Mouse (Mus musculus): ENCODE measurements at regions not wholly inside any gene's neighbourhood (a gene's known extent, or its start where the extent isn't known, plus 50 kb on each side); places are given as distances from the start of the nearest gene placed in this dataset.

DNA sequence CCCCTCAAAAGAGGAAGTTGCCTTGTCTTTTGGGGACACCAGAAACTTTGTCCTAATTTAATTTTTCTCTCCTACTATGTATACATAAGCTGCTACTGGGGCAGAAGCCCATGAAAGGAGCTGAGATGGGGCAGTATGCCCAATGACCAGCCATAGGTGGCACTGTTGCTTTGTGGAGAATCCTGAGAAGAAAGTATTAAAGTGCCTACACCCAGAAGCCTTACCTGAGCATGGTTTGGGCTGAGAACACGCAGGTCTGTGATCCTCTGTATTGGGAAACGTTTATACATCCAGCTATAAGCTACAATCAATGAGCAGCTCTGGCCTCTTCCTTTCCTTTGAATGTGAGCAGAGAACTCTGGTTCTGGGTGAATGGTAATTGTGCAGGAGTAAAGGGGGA is 1088.5 kb downstream of the Jrkl start:
- H3K9ac ChIP-seq: no peak overlapping the region
- H3K36me3 ChIP-seq (ENCODE audit: insufficient read depth): no peaks in the 10 kb centered on the region
- no peak overlapping the region for H3K4me2 ChIP-seq
- ATAC-seq (ENCODE audit: insufficient read depth) (no peak), DNase-seq (no peak)
- no peak overlapping the region for H3K27ac ChIP-seq (ENCODE audit: low read depth)
- whole genome bisulfite sequencing: 59% methylated on average over 2 of the region's 2 CpGs
- H3K4me3 ChIP-seq (ENCODE audit: low read depth, low read length): no peak overlapping the region
- H3K9me3 ChIP-seq (ENCODE audit: low read depth, low read length): no peaks in the 10 kb centered on the region
- no peak for TF ChIP-seq CTCF (IDR thresholded peaks at IDR 0.05; ENCODE audit: low read depth)
- no peaks in the 10 kb centered on the region for H3K27me3 ChIP-seq (ENCODE audit: insufficient read depth, low read length)
- no peaks in the 10 kb centered on the region for H3K4me1 ChIP-seq (ENCODE audit: insufficient read depth)

DNA sequence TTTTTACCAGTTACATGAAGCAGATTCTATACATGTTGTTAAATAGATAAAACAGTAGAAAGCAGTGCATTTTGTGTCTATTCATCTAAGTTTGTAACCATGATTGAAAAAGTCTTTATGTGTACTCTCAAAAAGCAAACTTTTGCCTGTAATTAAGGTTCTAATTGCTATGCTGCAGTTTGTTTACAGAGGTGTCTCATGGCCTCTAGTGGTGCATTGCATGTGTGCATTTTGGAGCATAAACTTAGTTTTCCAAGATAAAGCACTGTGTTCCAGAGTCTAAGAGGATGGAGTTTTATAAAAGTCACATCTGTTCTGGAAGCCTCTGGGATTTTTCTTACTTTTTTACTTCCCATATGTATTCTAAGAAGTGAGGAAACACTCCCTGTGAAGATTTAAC is 1132.3 kb downstream of the Jrkl start:
- Histone ChIP-seq H3K9me3 (ENCODE audit: low read depth, low read length) (no peaks in the 10 kb centered on the region), H3K27me3 (ENCODE audit: insufficient read depth, low read length) (no peaks in the 10 kb centered on the region), H3K27ac (ENCODE audit: low read depth) (no peak overlapping the region), H3K4me2 (no peak overlapping the region), H3K9ac (no peak overlapping the region), H3K36me3 (ENCODE audit: insufficient read depth) (no peaks in the 10 kb centered on the region), H3K4me1 (ENCODE audit: insufficient read depth) (no peaks in the 10 kb centered on the region), H3K4me3 (ENCODE audit: low read depth, low read length) (no peak overlapping the region)
- DNase-seq: peak; percentile 3
- no peak for TF ChIP-seq CTCF (IDR thresholded peaks at IDR 0.05; ENCODE audit: low read depth)
- ATAC-seq (ENCODE audit: insufficient read depth): no peak
